Mouse (Mus musculus) hindbrain, embryonic 16.5 days (tissue): ENCODE measurements at regions not wholly inside any gene's neighbourhood (a gene's known extent, or its start where the extent isn't known, plus 50 kb on each side); places are given as distances from the start of the nearest gene placed in this dataset.
A peak's percentile ranks its signal among the peaks of the same experiment; 100 is the strongest.

Experiments
- ATAC-seq: fragments of 200-750 bp; cut with Nextera tagmentation; 2 replicates; pipeline ENCODE4 v1.8.0; 2017; ENCODE audit warnings: moderate TSS enrichment, moderate library complexity
- H3K27ac ChIP-seq: fragments of 300-500 bp; sonication (generic); 2 replicates; pipeline ENCODE4 v1.5.1; 2014; ENCODE audit warnings: low read depth, mild to moderate bottlenecking, control low read depth, low read length, moderate library complexity
- H3K27me3 ChIP-seq: fragments of 300-500 bp; sonication (generic); replicated peaks from 2 replicates; pipeline ENCODE4 v1.6.1; 2014; ENCODE audit warnings: low read length; ENCODE audit not compliant: control insufficient read depth, insufficient read depth
- H3K36me3 ChIP-seq: fragments of 300-500 bp; sonication (generic); 2 replicates; pipeline ENCODE4 v1.6.1; 2014; ENCODE audit warnings: mild to moderate bottlenecking, low read length, moderate library complexity, mixed read lengths; ENCODE audit not compliant: control insufficient read depth, insufficient read depth
- H3K4me1 ChIP-seq: fragments of 300-500 bp; sonication (generic); 2 replicates; pipeline ENCODE4 v1.6.1; 2014; ENCODE audit warnings: low read depth, low read length; ENCODE audit not compliant: control insufficient read depth, insufficient read depth
- H3K4me2 ChIP-seq: fragments of 300-500 bp; sonication (generic); 2 replicates; pipeline ENCODE4 v1.6.1; 2014; ENCODE audit warnings: mild to moderate bottlenecking, low read length, control low read depth, moderate library complexity
- H3K4me3 ChIP-seq: fragments of 300-500 bp; sonication (generic); 2 replicates; pipeline ENCODE4 v1.5.1; 2014; ENCODE audit warnings: mild to moderate bottlenecking, low read length, control low read depth, moderate library complexity
- H3K9ac ChIP-seq: fragments of 300-500 bp; sonication (generic); 2 replicates; pipeline ENCODE4 v1.6.1; 2014; ENCODE audit warnings: low read depth, mild to moderate bottlenecking, control low read depth, low read length, moderate library complexity
- H3K9me3 ChIP-seq: fragments of 300-500 bp; sonication (generic); 2 replicates; pipeline ENCODE4 v1.6.1; 2014; ENCODE audit warnings: mild to moderate bottlenecking, low read length, moderate library complexity; ENCODE audit not compliant: control insufficient read depth
- WGBS: fragments of 180-500 bp; shearing (Covaris S2); extraction: QIAGEN DNeasy Blood & Tissue Kit; methylation state at CpG from one replicate; pipeline ENCODE4 v1.1.7; 2014; 5-methylcytosine and 5-hydroxymethylcytosine counted together

DNA sequence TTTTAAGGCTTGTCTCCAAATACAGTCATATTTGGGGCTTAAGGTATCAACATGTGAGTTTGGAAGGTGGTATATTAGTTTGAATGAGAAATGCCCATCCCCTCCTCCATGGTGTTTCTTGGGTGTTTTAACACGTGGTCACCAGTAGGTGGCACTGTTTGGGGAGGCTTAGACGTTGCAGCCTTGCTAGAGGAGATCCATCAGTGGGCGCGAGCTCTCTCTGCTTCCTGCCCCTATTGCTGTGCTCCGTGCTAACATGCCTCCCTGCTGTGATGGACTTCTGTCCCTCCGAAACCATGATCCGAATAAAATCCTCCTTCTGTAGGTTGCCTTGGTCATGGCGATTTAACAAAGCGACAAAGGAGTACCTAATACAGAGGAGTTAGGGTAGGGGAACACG, 183.3 kb downstream of the Barhl2 start:
- H3K9ac ChIP-seq = no peak overlapping the region
- H3K9me3 ChIP-seq = no peaks in the 10 kb centered on the region
- peaks cover 3% of the 10 kb centered on the region; the same call in 1 of the 2 replicates for H3K4me1 ChIP-seq
- H3K4me2 ChIP-seq = no peak overlapping the region
- no peak overlapping the region for H3K27ac ChIP-seq
- no peak overlapping the region for H3K4me3 ChIP-seq
- no peaks in the 10 kb centered on the region for H3K27me3 ChIP-seq
- 33% methylated on average over 10 of the region's 10 CpGs for WGBS
- H3K36me3 ChIP-seq = no peaks in the 10 kb centered on the region
- no peak for ATAC-seq

DNA sequence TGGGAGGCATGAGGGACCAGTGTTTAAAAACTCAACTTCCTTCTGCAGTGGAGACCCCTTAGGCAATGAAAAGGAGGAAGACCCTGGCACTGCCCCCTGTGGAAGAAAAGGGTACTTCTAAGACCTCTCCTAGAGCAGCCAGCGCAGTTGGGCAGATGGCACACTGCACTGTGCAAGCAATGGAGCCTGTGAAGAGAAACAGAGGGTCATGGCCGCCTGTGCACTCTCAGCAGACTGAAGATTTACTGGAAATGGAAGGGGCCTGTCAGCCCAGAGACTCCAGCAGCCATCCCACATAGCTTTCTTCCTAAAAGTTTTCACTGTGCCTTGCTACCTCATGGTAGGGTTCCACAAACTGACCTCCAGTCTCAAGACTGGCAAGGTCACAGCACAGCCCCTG, 193.4 kb downstream of the Barhl2 start:
- no peaks in the 10 kb centered on the region for H3K9me3 ChIP-seq
- H3K27me3 ChIP-seq = no peaks in the 10 kb centered on the region
- H3K36me3 ChIP-seq = no peaks in the 10 kb centered on the region
- no peak overlapping the region for H3K9ac ChIP-seq
- ATAC-seq = no peak
- H3K4me3 ChIP-seq = no peak overlapping the region
- no peak overlapping the region for H3K27ac ChIP-seq
- 76% methylated on average over 2 of the region's 2 CpGs for WGBS
- no peaks in the 10 kb centered on the region for H3K4me1 ChIP-seq
- no peak overlapping the region for H3K4me2 ChIP-seq

DNA sequence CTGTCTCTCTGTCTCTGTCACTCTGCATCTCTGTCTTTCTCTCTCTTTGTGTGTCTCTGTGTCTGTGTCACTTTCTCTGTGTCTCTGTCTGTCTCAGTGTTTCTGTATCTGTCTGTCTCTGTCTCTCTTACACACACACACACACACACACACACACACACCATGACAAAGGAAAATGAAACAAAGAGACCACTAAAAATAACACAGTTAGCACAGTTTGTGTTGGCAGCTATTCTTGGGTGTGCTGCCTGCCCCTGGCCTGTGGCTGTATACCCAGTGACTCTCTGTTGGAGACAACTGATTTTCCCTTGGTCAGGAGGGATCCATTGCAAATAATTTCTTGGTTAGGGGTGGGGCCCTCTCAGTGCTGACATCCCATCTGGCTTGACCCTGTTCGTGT, 200.8 kb downstream of the Barhl2 start:
- no peaks in the 10 kb centered on the region for H3K36me3 ChIP-seq
- WGBS = 71% methylated on average over 1 of the region's 1 CpGs
- no peak overlapping the region for H3K4me2 ChIP-seq
- no peaks in the 10 kb centered on the region for H3K9me3 ChIP-seq
- H3K4me3 ChIP-seq = no peak overlapping the region
- no peak for ATAC-seq
- H3K27me3 ChIP-seq = no peaks in the 10 kb centered on the region
- no peak overlapping the region for H3K27ac ChIP-seq
- H3K4me1 ChIP-seq = no peaks in the 10 kb centered on the region
- H3K9ac ChIP-seq = no peak overlapping the region

DNA sequence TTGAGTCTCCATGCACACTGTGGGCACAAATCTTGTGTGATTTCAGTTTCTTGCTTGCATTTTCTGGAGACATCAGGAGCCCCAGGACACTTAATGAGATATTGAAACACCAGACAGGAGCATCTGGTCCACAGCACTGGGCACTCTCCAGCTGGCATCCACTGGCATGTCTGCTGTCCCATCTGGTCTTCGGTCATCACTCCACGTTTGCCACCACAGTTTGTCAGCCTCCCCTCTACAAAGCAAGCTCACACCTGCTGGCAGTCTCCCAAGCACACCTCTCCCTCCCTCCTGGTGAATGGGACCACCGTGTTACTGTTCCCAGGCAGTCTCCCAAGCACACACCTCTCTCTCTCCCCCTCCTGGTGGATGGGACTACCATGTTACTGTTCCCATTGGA, 228.8 kb downstream of the Barhl2 start:
- Histone ChIP-seq H3K4me2 (no peak overlapping the region), H3K27ac (no peak overlapping the region), H3K4me1 (no peaks in the 10 kb centered on the region), H3K27me3 (no peaks in the 10 kb centered on the region), H3K9ac (no peak overlapping the region), H3K4me3 (no peak overlapping the region), H3K9me3 (no peaks in the 10 kb centered on the region), H3K36me3 (no peaks in the 10 kb centered on the region)
- 40% methylated on average over 3 of the region's 3 CpGs for WGBS
- peak; percentile 64; the same call in 1 of the 2 replicates for ATAC-seq

DNA sequence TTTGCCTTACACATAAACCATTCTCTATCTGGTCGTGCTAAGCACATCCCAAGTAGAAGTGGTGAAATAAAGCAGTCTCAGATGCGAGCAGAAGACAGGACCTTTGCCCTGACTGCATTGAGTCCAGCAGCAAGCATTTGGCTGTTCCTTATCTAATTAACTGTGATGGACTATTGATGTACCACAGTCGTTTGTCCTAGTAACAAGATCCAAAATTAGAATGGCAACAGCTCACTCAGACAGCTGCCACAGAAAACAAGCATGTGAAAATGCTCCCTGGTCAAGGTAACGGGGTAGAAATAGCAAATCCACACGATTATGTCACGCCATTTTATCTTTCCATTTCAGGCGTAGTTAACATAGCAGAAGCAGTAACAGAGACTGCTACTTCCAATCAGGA, 233.8 kb downstream of the Barhl2 start:
- Histone ChIP-seq H3K27me3 (no peaks in the 10 kb centered on the region), H3K27ac (no peak overlapping the region)

DNA sequence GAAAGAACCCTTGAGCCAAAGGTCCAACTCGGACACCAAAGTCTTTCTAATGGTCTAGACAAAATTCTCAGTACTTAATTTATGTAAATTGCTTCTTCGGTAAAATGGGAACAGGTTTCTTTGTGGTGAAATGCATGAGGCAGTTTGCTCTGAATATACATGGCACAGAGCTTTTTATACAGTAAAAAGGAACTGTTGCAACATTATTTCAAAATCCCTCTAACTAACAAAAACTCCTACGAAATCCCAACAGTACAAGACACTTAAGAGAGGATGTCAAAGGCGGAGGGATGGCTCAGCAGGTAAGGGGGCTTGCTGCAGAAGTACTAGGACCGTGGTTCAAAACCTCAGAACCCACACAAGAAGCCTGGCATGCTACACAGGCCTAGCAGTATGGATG, 248.4 kb downstream of the Barhl2 start:
- Histone ChIP-seq H3K4me1 (peaks cover 5% of the 10 kb centered on the region), H3K4me3 (no peak overlapping the region), H3K27me3 (no peaks in the 10 kb centered on the region), H3K27ac (no peak overlapping the region), H3K36me3 (no peaks in the 10 kb centered on the region), H3K9ac (no peak overlapping the region), H3K9me3 (no peaks in the 10 kb centered on the region), H3K4me2 (no peak overlapping the region)
- ATAC-seq = no peak
- WGBS = 82% methylated on average over 5 of the region's 5 CpGs

More for the DNA sequence above, 233.8 kb downstream of the Barhl2 start:
- Histone ChIP-seq H3K9ac (no peak overlapping the region), H3K9me3 (no peaks in the 10 kb centered on the region), H3K4me3 (no peak overlapping the region), H3K4me2 (no peak overlapping the region), H3K36me3 (no peaks in the 10 kb centered on the region), H3K4me1 (no peaks in the 10 kb centered on the region)
- 53% methylated on average over 7 of the region's 7 CpGs for WGBS
- no peak for ATAC-seq

DNA sequence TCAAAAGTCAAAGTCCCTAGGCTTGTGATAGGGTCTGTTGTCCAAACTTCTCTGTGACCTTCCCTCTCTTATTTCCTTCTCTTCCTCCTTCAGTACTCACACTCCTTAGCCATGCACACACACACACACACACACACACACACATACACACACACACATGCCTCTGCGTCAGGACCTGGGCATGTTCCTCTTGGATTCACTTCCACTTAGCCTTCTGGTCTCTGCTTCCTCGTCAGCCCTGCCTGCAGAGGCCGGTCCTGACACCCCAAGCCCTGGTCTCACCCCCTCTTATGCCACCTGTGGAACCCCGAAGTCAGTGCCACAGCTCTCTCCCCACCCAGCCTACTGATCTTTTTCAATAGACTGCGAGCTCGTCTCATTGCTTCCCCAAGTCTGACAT, 250.3 kb downstream of the Barhl2 start:
- H3K27me3 ChIP-seq = no peaks in the 10 kb centered on the region
- no peaks in the 10 kb centered on the region for H3K36me3 ChIP-seq
- ATAC-seq = no peak
- H3K4me3 ChIP-seq = no peak overlapping the region
- 82% methylated on average over 6 of the region's 6 CpGs for WGBS
- no peak overlapping the region for H3K4me2 ChIP-seq
- peaks cover 5% of the 10 kb centered on the region for H3K4me1 ChIP-seq
- H3K9ac ChIP-seq = no peak overlapping the region
- no peak overlapping the region for H3K27ac ChIP-seq
- no peaks in the 10 kb centered on the region for H3K9me3 ChIP-seq

DNA sequence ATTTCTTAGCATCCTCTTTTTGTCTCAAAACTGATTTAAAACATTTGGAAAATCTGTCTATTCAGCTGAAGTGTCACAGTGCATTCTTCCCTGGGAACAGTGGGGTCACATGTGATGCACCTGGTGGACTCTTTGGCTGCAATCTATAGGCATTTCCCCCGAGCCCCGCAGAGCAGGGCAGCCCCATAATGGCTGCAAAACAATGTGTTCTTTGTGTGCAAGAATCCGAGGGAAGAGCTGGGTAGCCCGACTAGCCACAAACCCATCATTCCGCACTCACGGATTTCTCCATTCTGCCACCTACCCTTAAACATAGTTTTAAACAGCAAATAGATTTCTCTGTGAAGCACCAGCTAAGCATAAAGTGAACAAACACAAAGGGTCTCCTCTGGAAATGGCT, 252.2 kb downstream of the Barhl2 start:
- H3K4me1 ChIP-seq = peaks cover 5% of the 10 kb centered on the region
- no peak for ATAC-seq
- H3K27me3 ChIP-seq = no peaks in the 10 kb centered on the region
- H3K4me3 ChIP-seq = no peak overlapping the region
- WGBS = 11% methylated on average over 6 of the region's 6 CpGs
- no peak overlapping the region for H3K27ac ChIP-seq
- no peak overlapping the region for H3K4me2 ChIP-seq
- H3K36me3 ChIP-seq = no peaks in the 10 kb centered on the region
- H3K9me3 ChIP-seq = no peaks in the 10 kb centered on the region
- H3K9ac ChIP-seq = no peak overlapping the region

DNA sequence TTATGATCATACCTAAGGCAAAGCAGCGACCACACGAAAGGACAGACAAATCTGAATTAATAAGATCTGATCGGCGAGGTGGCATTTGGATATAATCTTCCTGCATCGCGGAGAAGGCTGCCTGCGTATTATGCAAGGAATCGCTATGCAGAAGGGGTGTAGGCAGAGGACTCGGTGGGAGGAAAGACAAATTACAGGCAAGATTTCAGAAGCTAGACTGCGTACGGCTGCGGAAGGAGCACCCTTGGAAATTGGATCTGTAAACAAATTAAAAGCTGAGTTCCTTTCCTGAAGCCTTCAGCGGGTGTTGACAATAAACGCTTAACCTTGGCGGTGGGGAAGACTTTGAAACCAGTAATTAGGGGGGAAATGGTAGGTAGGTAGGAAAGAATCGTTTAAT, 257.3 kb downstream of the Barhl2 start:
- 62% methylated on average over 16 of the region's 16 CpGs for WGBS
- H3K4me1 ChIP-seq = peaks cover 3% of the 10 kb centered on the region
- no peak overlapping the region for H3K9ac ChIP-seq
- no peak overlapping the region for H3K27ac ChIP-seq
- H3K36me3 ChIP-seq = no peaks in the 10 kb centered on the region
- H3K9me3 ChIP-seq = no peaks in the 10 kb centered on the region
- no peak overlapping the region for H3K4me3 ChIP-seq
- H3K4me2 ChIP-seq = peak overlapping the region; percentile 11
- H3K27me3 ChIP-seq = no peaks in the 10 kb centered on the region
- ATAC-seq = peak; percentile 54; the same call in 1 of the 2 replicates

DNA sequence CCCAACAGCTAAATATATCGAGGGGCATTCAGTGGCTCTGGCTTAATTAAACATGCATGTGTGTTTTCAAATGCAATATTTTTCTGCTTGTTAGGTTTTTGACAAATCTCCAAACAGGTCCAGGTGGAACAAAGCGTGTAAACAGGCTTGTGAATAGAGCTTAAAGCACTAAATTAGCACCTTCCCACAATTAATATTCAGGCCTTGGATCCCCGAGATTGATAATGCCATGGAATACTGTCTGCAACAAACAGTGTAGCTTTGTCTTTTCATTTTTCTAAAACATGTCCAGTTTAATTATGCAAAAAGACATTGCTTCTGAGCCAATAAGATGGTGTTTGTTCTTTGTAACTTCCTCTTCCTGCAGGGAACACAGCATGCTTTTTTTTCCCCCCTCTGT, 258.9 kb downstream of the Barhl2 start:
- WGBS = 47% methylated on average over 3 of the region's 3 CpGs
- ATAC-seq = no peak
- Histone ChIP-seq H3K4me1 (no peaks in the 10 kb centered on the region), H3K9me3 (no peaks in the 10 kb centered on the region), H3K27ac (no peak overlapping the region), H3K4me3 (no peak overlapping the region), H3K9ac (no peak overlapping the region), H3K27me3 (no peaks in the 10 kb centered on the region), H3K36me3 (no peaks in the 10 kb centered on the region), H3K4me2 (no peak overlapping the region)
